Mouse (Mus musculus) adrenal gland, postnatal 25 days (tissue): ENCODE results near the gene Tmco5b. TPM values are rescaled to one million over a fixed set of nuclear protein-coding genes. Genes with fewer than 3 reads are reported as not detected.

ENCODE experiments used
- DNase-seq: peaks from one replicate; pipeline ENCODE4 v3.0.0; 2021; ENCODE audit warnings: mixed read lengths
- long read RNA-seq: library from polyadenylated mRNA; stranded (forward); transcript quantifications from one replicate; pipeline ENCODE4 v2.0.0, GENCODE M21; 2021
- total RNA-seq: library from RNA; stranded (reverse); gene quantifications from 2 replicates; pipeline ENCODE4 v1.2.3, GENCODE M21; 2021

The Tmco5b gene
- total RNA-seq: not detected in 2 replicates
- long read RNA-seq: 0 reads

- DNase-seq: no peak
Observed at GRCm38 (mm10) chr2:113285432-113285831, at the start of gene Tmco5b. Gene Tmco5b (plus strand): TSS chr2:113285732.

DNA sequence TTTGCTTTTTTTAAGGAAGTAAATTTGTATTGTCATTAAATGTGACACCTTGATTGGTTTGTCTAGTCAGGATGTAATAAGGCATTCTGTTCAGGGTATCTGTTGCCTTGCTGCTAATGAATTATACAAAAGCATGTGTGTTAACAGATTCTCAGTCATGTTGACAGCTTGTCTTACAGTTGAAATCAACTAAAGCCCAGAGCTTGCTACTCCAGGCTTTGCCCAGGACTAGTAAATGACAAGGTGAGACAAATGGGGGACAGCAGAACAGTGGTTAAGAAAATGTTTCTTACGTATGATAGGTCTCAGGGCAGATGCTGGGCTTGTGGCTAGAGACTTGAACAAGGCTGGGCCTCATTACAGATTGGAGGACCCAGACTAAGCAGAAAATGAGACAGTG, 48.5 kb upstream of the Tmco5b start:
- DNase-seq: no peak

- DNase-seq: no peak
Observed at GRCm38 (mm10) chr2:113238871-113239270, 46.7 kb upstream of the Tmco5b start.

DNA sequence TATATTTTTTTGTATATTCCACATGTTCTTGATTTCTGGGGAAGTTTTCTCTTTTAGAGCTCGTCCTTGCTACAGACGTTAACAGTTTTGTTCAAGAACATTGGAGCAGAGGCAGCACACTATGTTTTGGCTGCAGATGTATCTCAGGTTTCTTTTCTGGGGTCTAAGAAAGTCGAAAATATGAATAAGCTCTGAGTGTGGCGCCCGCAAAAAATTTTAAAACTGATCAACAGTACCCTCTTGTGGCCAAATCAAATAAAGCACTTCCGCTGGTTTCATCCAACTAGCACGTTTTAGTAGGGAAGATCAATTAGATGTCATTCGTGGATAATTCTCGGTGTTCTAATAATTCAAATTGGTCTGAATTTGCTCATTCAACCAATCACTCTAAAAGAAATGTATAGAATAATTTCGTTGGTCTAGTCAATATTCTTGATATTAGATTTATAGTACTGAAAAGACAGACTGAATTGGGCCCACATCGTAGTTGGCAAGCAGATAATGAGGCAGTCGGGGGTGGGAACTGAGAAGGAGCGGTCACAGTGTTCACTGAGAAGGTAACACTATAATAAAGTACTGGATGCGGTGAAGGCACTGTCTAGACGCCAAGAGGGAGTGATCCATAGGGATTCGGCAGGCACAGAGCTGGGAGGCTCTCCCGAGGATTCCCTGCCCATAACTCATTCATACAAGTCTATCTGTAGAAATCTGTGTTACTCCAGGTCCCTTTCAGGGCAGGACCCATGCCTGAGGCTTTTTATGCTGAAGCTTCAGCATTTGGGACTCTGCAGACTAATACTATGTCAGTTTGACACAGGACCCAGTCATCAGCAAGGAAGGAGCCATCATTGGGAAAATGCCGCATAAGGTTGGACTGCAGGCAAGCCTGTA, 17.1 kb downstream of the Tmco5b start:
- no peak for DNase-seq

DNA sequence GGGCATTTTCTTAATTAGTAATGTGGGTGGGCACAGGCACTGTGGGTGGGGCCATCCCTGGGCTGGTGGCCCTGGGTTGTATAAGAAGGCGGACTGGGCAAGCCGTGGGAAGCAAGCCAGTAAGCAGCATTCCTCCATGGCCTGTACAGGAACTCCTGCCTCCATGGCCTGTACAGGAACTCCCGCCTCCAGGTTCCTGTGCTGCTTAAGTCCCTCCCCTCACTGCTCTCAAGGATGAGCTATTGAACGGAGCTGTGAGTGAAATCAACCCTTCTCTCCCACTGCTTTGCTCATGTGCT, 17.7 kb downstream of the Tmco5b start:
- DNase-seq: no peak

GRCm38 (mm10) chr2:113305339-113305738, 19.8 kb downstream of the Tmco5b start:
- peak; percentile 69 for DNase-seq

GRCm38 (mm10) chr2:113311211-113311610, 25.7 kb downstream of the Tmco5b start:
- no peak for DNase-seq

DNA sequence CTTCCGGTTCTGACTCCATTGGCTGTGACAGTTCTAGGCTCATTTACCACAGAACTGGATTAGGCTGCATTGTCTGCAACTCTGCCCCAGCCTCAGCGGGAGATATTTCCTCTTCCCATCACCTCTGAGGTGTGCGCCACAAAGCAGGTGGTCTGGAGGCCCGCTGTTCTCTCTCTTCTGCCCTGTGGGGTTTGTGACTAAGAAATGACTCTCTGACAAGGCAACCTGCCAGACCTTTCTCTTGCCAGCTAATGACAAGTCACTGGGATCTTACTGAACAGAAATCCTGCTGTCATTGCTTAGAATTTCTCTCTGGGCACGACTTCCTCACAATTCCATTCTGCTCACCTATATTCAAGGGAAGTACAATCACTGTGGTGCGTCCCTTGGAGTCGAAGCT, 37.5 kb downstream of the Tmco5b start:
- peak; percentile 54 for DNase-seq

DNA sequence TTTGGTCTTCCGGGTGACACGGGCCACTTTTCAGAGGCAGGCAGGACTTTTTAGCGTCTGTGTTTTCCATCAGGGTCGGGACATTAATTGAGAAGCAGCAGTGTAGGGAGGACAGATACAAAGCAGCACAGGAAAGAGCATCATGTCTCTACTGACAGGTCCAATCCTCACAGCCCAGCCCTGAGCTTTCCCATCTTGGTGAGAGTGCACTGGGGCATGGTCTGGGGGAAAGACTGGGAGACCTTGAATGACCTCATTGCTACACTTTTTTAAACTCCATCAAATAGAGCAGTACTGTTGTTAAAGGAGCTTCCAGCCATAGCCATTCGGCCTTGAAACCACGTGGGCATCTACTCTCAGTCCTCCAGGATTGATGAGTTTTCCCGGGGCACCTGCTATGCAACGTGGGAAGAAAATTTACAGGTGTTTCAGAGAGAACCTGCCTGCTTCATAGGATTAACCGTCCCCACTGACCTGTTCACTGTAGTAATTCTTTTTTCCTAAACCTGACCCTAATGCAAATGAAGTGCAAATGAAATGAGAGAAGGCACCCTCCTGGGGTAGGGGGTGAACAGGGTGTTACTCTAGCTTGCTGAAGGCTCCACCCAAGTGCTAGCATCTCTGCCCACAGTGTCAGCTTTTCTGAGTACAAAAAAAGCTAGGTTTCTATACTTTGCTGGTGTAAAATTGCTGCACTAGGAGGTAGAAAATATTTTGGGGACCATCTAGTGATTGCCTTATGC, 48.4 kb downstream of the Tmco5b start:
- no peak for DNase-seq

DNA sequence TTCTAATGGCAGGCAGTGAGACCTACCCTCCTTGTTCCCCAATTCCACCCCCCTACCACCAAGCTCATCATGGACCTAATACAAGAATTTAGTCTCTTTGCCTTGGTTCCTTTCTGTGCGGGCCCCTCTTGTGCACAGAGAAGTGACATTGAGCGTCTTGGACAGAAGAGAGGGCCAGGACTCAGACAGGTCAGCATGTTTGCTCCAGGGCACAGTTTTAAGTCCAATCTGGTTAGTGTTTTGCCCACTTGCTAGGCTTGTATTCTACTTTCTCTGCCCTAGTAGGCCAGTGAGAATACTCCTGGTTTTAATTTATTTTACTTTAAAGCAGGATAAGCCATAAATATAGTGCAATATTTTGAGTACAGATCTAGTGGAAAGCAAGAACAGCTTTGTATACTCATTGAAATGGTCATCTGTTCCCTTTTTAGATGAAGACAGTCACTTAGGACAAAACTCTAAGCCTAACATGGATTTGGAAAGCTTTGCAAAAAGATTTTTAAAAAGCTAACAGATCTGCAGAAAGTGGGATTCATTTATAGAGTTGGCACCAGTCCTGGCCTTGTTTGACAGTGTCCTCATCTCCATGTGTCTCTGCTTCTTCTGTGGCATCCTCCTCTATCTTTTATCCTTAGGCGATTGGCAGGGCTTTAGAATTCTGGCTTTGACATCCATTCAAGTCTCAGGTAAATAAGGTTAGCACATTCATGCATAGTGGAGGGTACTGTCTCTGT, 50.2 kb downstream of the Tmco5b start:
- no peak for DNase-seq

DNA sequence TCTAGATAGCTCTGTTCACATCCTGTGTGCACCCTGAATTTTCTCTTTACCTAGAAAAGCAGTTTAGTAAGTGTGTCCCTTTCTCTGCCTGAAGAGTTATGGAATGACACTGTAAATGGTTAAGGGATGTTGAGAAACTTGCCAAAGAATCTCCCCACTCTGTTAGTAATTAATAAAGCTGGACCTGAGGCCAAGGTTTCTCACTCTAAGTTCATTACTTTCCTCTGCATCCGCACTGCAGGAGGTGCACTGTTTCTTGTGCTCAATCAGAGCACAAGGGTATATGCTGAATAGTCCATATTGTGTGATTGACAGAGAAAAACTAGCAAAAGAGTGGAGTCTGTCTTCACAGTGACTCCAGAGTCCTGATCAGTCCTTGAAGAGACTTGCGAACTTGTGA, 59.0 kb downstream of the Tmco5b start:
- DNase-seq: no peak

Other genes with a start within 250 kb of the Tmco5b start
- gene Ryr3, start 68.6 kb upstream of the Tmco5b start, total RNA-seq: 0.67 and 1.1 TPM in 2 replicates
- gene Fmn1, start 42.0 kb downstream of the Tmco5b start, total RNA-seq: 3.1 and 5.0 TPM in 2 replicates